Mouse (Mus musculus) midbrain, embryonic 10.5 days (tissue): ENCODE measurements at regions not wholly inside any gene's neighbourhood (a gene's known extent, or its start where the extent isn't known, plus 50 kb on each side); places are given as distances from the start of the nearest gene placed in this dataset.

Source experiments
- DNase-seq: peaks from one replicate; pipeline ENCODE4 v3.0.0-alpha.2; 2017; ENCODE audit warnings: low spot score
- H3K27ac ChIP-seq: fragments of 300-500 bp; sonication (generic); replicated peaks from 2 replicates; pipeline ENCODE4 v1.5.1; 2016; ENCODE audit warnings: mild to moderate bottlenecking
- H3K27me3 ChIP-seq: fragments of 300-500 bp; sonication (generic); 2 replicates; pipeline ENCODE4 v1.6.1; 2016; ENCODE audit warnings: low read depth, mild to moderate bottlenecking; ENCODE audit not compliant: poor library complexity, severe bottlenecking
- H3K36me3 ChIP-seq: fragments of 300-500 bp; sonication (generic); 2 replicates; pipeline ENCODE4 v1.6.1; 2016; ENCODE audit warnings: mild to moderate bottlenecking, moderate library complexity
- H3K4me1 ChIP-seq: fragments of 300-500 bp; sonication (generic); 2 replicates; pipeline ENCODE4 v1.6.1; 2016
- H3K4me3 ChIP-seq: fragments of 300-500 bp; sonication (generic); 2 replicates; pipeline ENCODE4 v1.5.1; 2016; ENCODE audit warnings: mild to moderate bottlenecking, moderate library complexity
- H3K9me3 ChIP-seq: fragments of 300-500 bp; sonication (generic); replicated peaks from 2 replicates; pipeline ENCODE4 v1.6.1; 2016; ENCODE audit warnings: mild to moderate bottlenecking
- WGBS: fragments of 180-500 bp; shearing (Covaris S2); methylation state at CpG from one replicate; pipeline ENCODE4 v1.1.7; 2016; 5-methylcytosine and 5-hydroxymethylcytosine counted together

DNA sequence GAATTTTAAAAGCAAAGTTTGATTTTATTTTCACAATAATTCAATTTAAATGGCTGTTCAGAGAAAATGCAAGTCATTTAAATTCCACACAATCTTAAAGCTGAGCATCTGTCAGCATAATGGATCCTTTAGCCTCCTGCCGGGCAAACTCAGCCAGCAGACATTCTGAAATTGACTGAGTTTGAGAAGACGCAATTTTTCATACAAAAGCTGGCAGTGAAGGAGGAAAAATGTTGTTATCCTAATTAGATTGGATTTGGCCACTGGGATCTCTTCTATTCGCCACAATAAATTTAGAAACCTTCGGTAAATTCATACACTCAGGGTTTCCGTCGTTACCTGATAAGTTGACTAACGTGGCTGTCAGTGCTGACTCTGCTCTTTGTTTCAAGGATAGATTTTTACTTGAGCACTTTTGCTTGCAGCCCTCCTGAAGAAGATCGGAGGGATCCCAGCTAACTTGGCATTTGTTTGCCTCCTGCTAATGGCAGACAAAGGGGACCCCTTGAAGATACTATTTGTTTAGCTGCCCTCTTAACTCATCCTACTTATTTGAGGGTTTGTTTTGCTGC lies 244.9 kb upstream of the Fsip2 start:
- Histone ChIP-seq H3K4me3 (no peak overlapping the region), H3K27ac (0 out of 2 replicates have a peak overlapping the region, but pooled peaks have one; percentile 23), H3K36me3 (no peaks in the 10 kb centered on the region), H3K4me1 (no peaks in the 10 kb centered on the region), H3K9me3 (no peaks in the 10 kb centered on the region), H3K27me3 (no peaks in the 10 kb centered on the region)
- DNase-seq: no peak
- WGBS: 53% methylated on average over 8 of the region's 8 CpGs

GRCm38 (mm10) chr2:82701851-82702250 lies 241.6 kb upstream of the Fsip2 start:
- Histone ChIP-seq H3K4me3 (no peak overlapping the region), H3K4me1 (no peaks in the 10 kb centered on the region), H3K27ac (no peak overlapping the region), H3K27me3 (no peaks in the 10 kb centered on the region), H3K36me3 (no peaks in the 10 kb centered on the region), H3K9me3 (no peaks in the 10 kb centered on the region)
- no peak for DNase-seq
- WGBS: 87% methylated on average over 2 of the region's 2 CpGs

DNA sequence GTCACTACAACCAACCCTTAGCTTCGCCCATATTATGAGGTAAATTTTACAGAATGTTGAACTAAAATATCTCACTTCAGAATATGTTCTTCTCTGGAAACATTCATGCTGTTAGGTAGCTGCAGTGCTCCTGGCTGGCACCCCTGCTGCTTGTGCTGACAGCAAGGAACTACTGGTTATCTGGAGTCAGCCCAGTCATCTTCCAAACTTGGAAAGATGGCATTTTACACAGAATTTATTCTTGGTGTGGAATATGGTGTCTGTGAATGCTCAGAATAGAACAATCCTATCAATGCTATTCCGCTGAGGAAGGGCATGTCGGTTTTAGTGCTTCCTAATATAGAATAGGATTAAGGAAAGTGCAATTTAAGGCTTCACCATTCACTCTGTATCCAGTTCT lies 227.7 kb upstream of the Fsip2 start:
- Histone ChIP-seq H3K36me3 (no peaks in the 10 kb centered on the region), H3K9me3 (no peaks in the 10 kb centered on the region), H3K27ac (no peak overlapping the region), H3K4me1 (no peaks in the 10 kb centered on the region), H3K27me3 (no peaks in the 10 kb centered on the region), H3K4me3 (no peak overlapping the region)
- WGBS: 80% methylated on average over 3 of the region's 3 CpGs
- no peak for DNase-seq
